Mouse (Mus musculus) liver, embryonic 16.5 days (tissue): ENCODE results near the gene Gm11985. TPM values are rescaled to one million over a fixed set of nuclear protein-coding genes. Genes with fewer than 3 reads are reported as not detected.

ENCODE experiments used
- ATAC-seq: fragments of 200-750 bp; cut with Nextera tagmentation; 2 replicates; pipeline ENCODE4 v1.8.0; 2017; ENCODE audit warnings: low read depth, mild to moderate bottlenecking, moderate number of reproducible peaks, moderate library complexity
- H3K27ac ChIP-seq: fragments of 300-500 bp; sonication (generic); 2 replicates; pipeline ENCODE4 v1.5.1; 2014; ENCODE audit warnings: mild to moderate bottlenecking, low read length
- H3K27me3 ChIP-seq: fragments of 300-500 bp; sonication (generic); 2 replicates; pipeline ENCODE4 v1.6.1; 2014; ENCODE audit warnings: low read depth, low read length, mixed read lengths; ENCODE audit not compliant: control insufficient read depth, insufficient read depth
- H3K36me3 ChIP-seq: fragments of 300-500 bp; sonication (generic); 2 replicates; pipeline ENCODE4 v1.6.1; 2014; ENCODE audit warnings: mild to moderate bottlenecking; ENCODE audit not compliant: control insufficient read depth, insufficient read depth
- H3K4me1 ChIP-seq: fragments of 300-500 bp; sonication (generic); 2 replicates; pipeline ENCODE4 v1.6.1; 2014; ENCODE audit warnings: low read depth, low read length, mixed read lengths; ENCODE audit not compliant: control insufficient read depth
- H3K4me2 ChIP-seq: fragments of 300-500 bp; sonication (generic); 2 replicates; pipeline ENCODE4 v1.6.1; 2014; ENCODE audit warnings: low read depth, low read length, mixed read lengths
- H3K4me3 ChIP-seq: fragments of 300-500 bp; sonication (generic); 2 replicates; pipeline ENCODE4 v1.5.1; 2014; ENCODE audit warnings: low read depth, mild to moderate bottlenecking, low read length
- H3K9ac ChIP-seq: fragments of 300-500 bp; sonication (generic); 2 replicates; pipeline ENCODE4 v1.6.1; 2014; ENCODE audit warnings: low read depth, low read length
- H3K9me3 ChIP-seq: fragments of 300-500 bp; sonication (generic); replicated peaks from 2 replicates; pipeline ENCODE4 v1.6.1; 2016; ENCODE audit warnings: low read length; ENCODE audit not compliant: control insufficient read depth
- WGBS: fragments of 180-500 bp; shearing (Covaris S2); extraction: QIAGEN DNeasy Blood & Tissue Kit; methylation state at CpG from one replicate; pipeline ENCODE4 v1.1.7; 2014; ENCODE audit not compliant: insufficient replicate concordance; 5-methylcytosine and 5-hydroxymethylcytosine counted together
- polyA plus RNA-seq: library from polyadenylated mRNA; unstranded; fragments of >200 nt; fragmentation: Nextera tagmentation; extraction: Ambion mirVana; gene quantifications from 2 replicates; pipeline ENCODE4 v1.2.1, GENCODE M21; 2015

The Gm11985 gene
- polyA plus RNA-seq, 1 experiment from 2014 or later: not detected

DNA sequence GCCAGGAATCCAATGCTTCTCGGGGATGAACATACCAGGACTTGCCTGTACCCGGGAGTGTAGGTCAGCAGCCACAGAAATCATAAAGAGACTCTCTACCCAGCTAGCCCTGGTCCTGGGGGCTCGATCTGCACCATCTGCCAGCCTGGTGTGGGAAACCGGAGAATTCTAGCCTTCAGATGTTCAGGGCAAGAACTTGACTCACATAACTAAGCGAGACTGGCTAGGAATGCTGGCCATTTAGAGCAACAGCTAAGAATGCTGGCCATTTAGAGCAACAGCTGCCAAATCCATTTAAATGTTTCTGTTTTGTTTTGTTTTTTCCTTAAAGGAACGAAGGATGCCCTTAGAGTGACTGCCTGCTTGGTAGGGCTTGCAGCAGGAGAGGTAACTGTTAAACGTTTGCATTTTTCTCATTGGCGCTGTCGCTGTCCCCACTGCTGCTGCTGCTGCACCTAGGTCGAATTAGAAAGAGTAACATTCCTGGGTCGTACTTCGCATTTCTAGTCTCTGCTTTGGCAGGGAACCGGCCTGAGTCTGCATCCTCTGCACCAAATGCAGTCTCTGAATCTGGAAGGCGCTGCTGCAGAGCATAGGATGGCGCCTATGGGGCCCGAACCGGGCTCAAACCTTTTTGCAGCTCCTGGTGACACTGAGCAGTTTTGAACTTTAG is 23.9 kb upstream of the Gm11985 start:
- Histone ChIP-seq H3K27ac (no peak overlapping the region), H3K9me3 (no peaks in the 10 kb centered on the region), H3K9ac (no peak overlapping the region), H3K27me3 (peaks cover 46% of the 10 kb centered on the region), H3K4me1 (no peaks in the 10 kb centered on the region; the same call in 1 of the 2 replicates), H3K4me3 (no peak overlapping the region), H3K36me3 (no peaks in the 10 kb centered on the region), H3K4me2 (no peak overlapping the region)
- ATAC-seq: no peak
- 15% methylated on average over 17 of the region's 17 CpGs for whole genome bisulfite sequencing

DNA sequence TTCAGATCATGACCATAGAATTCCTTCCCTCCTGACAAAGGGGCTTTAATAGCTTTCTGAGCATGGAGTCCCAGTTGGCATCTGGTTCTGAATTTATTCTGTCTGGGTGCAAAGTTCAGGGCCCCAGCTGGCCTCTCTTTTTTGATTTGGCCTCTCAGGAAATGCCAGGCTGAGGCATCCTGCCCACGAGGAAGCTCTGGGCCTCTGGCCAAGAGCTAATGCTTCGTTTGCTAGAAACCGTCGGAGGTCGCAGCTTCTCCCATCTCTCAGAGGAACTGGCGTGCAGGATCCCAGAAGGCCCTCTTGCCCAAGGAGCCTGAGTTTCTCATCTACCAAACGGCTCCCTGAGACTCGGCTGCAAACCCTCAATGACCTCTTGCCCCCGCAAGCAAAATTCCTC is 22.8 kb upstream of the Gm11985 start:
- no peak overlapping the region for H3K4me2 ChIP-seq

DNA sequence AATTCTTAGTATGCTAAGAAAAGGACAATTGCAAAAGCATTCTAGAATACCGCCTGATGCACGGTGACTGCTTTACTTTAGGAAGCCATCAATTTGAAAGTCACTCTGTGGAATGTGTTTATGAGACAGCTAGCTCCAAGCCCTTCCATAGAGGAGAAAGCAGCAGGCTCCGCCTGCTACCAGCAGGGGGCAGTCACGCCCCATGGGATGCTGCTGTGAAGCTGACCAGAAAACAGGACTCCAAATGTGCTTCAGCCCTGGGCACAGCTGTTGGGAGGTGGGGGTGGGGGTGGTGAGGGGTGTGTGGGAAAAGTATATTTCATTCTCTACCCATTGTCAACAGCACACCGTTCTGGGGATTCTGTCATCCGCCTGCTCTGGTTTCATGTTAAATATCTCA is 22.0 kb upstream of the Gm11985 start:
- H3K36me3 ChIP-seq: no peaks in the 10 kb centered on the region
- WGBS: 15% methylated on average over 6 of the region's 6 CpGs
- ATAC-seq: no peak
- no peak overlapping the region for H3K9ac ChIP-seq
- peaks cover 43% of the 10 kb centered on the region for H3K27me3 ChIP-seq
- H3K27ac ChIP-seq: no peak overlapping the region
- no peak overlapping the region for H3K4me2 ChIP-seq
- no peak overlapping the region for H3K4me3 ChIP-seq
- no peaks in the 10 kb centered on the region for H3K9me3 ChIP-seq
- H3K4me1 ChIP-seq: no peaks in the 10 kb centered on the region; the same call in 1 of the 2 replicates

More for the DNA sequence above, 22.8 kb upstream of the Gm11985 start:
- Histone ChIP-seq H3K27ac (no peak overlapping the region), H3K4me1 (no peaks in the 10 kb centered on the region; the same call in 1 of the 2 replicates), H3K4me3 (no peak overlapping the region), H3K27me3 (peaks cover 46% of the 10 kb centered on the region), H3K9ac (no peak overlapping the region), H3K9me3 (no peaks in the 10 kb centered on the region), H3K36me3 (no peaks in the 10 kb centered on the region)
- WGBS: 30% methylated on average over 9 of the region's 9 CpGs
- ATAC-seq: no peak

DNA sequence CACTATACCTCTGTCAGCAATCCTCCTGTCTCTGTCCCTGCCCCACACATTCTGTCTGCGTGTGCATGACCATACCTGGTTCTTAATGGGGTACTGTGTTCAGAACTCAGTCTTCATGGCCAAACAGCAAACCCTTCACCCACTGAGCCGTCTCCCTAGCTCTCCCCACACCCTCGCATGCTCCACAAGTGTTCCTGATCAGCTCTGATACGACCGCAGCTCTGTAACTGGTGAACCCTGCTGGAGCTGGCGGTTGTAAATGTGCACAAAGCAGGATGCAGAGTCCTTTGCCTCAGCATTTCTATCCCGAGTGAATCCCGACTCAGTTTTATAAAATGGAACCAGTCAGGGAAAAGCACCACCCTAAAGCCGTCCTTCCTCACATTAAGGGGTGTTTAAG is 15.5 kb upstream of the Gm11985 start:
- no peaks in the 10 kb centered on the region for H3K27me3 ChIP-seq
- H3K27ac ChIP-seq: no peak overlapping the region
- H3K9me3 ChIP-seq: no peaks in the 10 kb centered on the region
- H3K36me3 ChIP-seq: no peaks in the 10 kb centered on the region
- no peak overlapping the region for H3K9ac ChIP-seq
- H3K4me1 ChIP-seq: no peaks in the 10 kb centered on the region
- ATAC-seq: peak; percentile 10; the same call in 1 of the 2 replicates
- H3K4me3 ChIP-seq: no peak overlapping the region
- 61% methylated on average over 9 of the region's 9 CpGs for WGBS
- H3K4me2 ChIP-seq: no peak overlapping the region

DNA sequence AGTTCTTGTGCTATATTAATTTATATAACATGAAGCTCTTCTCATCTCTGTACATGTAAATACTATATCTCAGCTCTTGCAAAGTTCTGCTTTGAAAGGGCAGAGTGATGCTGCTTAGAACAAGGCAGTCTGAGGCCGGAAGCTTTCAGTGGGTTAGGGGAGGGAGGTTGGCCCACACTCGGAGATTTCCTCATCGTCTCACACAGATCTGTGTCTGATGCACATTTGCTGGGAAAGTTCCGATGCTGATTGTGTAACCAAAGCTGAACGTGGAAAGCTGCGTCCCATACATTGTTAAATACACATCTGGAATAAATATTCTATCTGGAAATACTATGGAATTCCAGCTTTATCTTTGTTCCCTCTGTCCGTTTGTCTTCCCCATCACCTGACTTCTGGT is 13.8 kb upstream of the Gm11985 start:
- no peak for ATAC-seq
- H3K9ac ChIP-seq: no peak overlapping the region
- H3K4me2 ChIP-seq: no peak overlapping the region
- no peaks in the 10 kb centered on the region for H3K4me1 ChIP-seq
- WGBS: 54% methylated on average over 7 of the region's 7 CpGs
- H3K36me3 ChIP-seq: no peaks in the 10 kb centered on the region
- H3K4me3 ChIP-seq: no peak overlapping the region
- no peaks in the 10 kb centered on the region for H3K9me3 ChIP-seq
- H3K27ac ChIP-seq: no peak overlapping the region
- no peaks in the 10 kb centered on the region for H3K27me3 ChIP-seq

- H3K9me3 ChIP-seq: no peaks in the 10 kb centered on the region
- H3K4me2 ChIP-seq: no peak overlapping the region
- ATAC-seq: no peak
- H3K27me3 ChIP-seq: no peaks in the 10 kb centered on the region
- no peak overlapping the region for H3K27ac ChIP-seq
- 66% methylated on average over 9 of the region's 9 CpGs for WGBS
- H3K9ac ChIP-seq: no peak overlapping the region
- H3K4me1 ChIP-seq: no peaks in the 10 kb centered on the region
- no peaks in the 10 kb centered on the region for H3K36me3 ChIP-seq
- no peak overlapping the region for H3K4me3 ChIP-seq
Observed at GRCm38 (mm10) chr11:7200393-7200783, 12.0 kb upstream of the Gm11985 start.

- H3K9ac ChIP-seq: no peak overlapping the region
- H3K27ac ChIP-seq: no peak overlapping the region
- 39% methylated on average over 14 of the region's 14 CpGs for WGBS
- no peaks in the 10 kb centered on the region for H3K4me1 ChIP-seq
- ATAC-seq: no peak
- H3K27me3 ChIP-seq: no peaks in the 10 kb centered on the region
- H3K4me3 ChIP-seq: peak overlapping the region; percentile 47
- H3K4me2 ChIP-seq: 0 out of 2 replicates have a peak overlapping the region, but pooled peaks have one; percentile 2
- H3K36me3 ChIP-seq: no peaks in the 10 kb centered on the region
- no peaks in the 10 kb centered on the region for H3K9me3 ChIP-seq
Observed at GRCm38 (mm10) chr11:7199736-7200392, 11.5 kb upstream of the Gm11985 start.

GRCm38 (mm10) chr11:7198481-7199256 is 10.3 kb upstream of the Gm11985 start:
- Histone ChIP-seq H3K36me3 (no peaks in the 10 kb centered on the region), H3K27ac (peak overlapping the region; percentile 67), H3K9ac (peak overlapping the region; percentile 48; the same call in 1 of the 2 replicates), H3K27me3 (no peaks in the 10 kb centered on the region), H3K4me3 (peak overlapping the region; percentile 47), H3K9me3 (no peaks in the 10 kb centered on the region), H3K4me1 (no peaks in the 10 kb centered on the region; the same call in none of the 2 replicates), H3K4me2 (peak overlapping the region; percentile 39)
- ATAC-seq: no peak
- WGBS: 41% methylated on average over 10 of the region's 10 CpGs
